Mouse (Mus musculus): ENCODE results near the gene Notch3. TPM values are rescaled to one million over a fixed set of nuclear protein-coding genes. Genes with fewer than 3 reads are reported as not detected.
"Not testable (repeated sequence)": the region's sequence is repeated elsewhere in the genome, so short reads cannot be mapped to it uniquely, and the experiment has no call there.

The Notch3 gene
- polyA plus RNA-seq, 1 experiment from 2014 or later = 8.0 TPM

- Histone ChIP-seq H3K4me1 (replicated peaks) (0 out of 2 replicates have a peak, but pooled peaks cover 8% of the 10 kb centered on the region), H3K9ac (no peak overlapping the region), H3K27ac (ENCODE audit: poor library complexity, severe bottlenecking) (no peak overlapping the region), H3K4me3 (no peak overlapping the region), H3K27me3 (replicated peaks) (no peaks in the 10 kb centered on the region), H3K4me2 (no peak overlapping the region), H3K9me3 (replicated peaks) (no peaks in the 10 kb centered on the region), H3K36me3 (peaks cover 75% of the 10 kb centered on the region)
- WGBS = 92% methylated on average over 11 of the region's 11 CpGs
- no peak for ATAC-seq (ENCODE audit: insufficient number of reproducible peaks, low FRiP score)
Measured at GRCm38 (mm10) chr17:32132087-32132486, 34.6 kb downstream of the Notch3 start.

GRCm38 (mm10) chr17:32130506-32130905 is 36.1 kb downstream of the Notch3 start:
- H3K27ac ChIP-seq (ENCODE audit: poor library complexity, severe bottlenecking) = no peak overlapping the region
- peaks cover 68% of the 10 kb centered on the region for H3K36me3 ChIP-seq
- no peak for ATAC-seq (ENCODE audit: insufficient number of reproducible peaks, low FRiP score)

DNA sequence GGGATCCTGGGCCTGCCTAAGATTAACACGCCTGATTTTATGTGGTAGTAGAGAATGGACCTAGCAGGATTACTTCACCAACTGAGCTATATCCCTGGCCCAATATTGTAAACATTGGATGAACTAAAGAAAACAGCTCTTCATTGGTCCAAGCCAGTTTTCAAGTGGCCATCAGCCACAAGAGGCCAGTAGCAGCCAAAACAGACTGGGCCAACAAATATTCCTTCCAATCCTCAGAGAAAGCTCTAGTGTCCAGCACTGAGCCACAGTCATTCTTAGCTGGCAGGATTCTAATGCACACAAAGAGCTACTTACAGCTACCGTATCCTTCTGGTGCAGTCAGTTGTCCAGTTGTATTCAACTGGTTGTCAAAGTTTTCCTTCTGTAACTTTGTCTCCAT is 39.5 kb downstream of the Notch3 start:
- H3K4me2 ChIP-seq = no peak overlapping the region
- peaks cover 14% of the 10 kb centered on the region for H3K4me1 ChIP-seq (replicated peaks)
- H3K27ac ChIP-seq (ENCODE audit: poor library complexity, severe bottlenecking) = no peak overlapping the region
- H3K9me3 ChIP-seq (replicated peaks) = no peaks in the 10 kb centered on the region
- H3K4me3 ChIP-seq = no peak overlapping the region
- 88% methylated on average over 2 of the region's 2 CpGs for WGBS
- ATAC-seq (ENCODE audit: insufficient number of reproducible peaks, low FRiP score) = no peak
- peaks cover 61% of the 10 kb centered on the region for H3K36me3 ChIP-seq
- no peaks in the 10 kb centered on the region for H3K27me3 ChIP-seq (replicated peaks)
- H3K9ac ChIP-seq = no peak overlapping the region

More at GRCm38 (mm10) chr17:32130506-32130905, 36.1 kb downstream of the Notch3 start:
- no peak overlapping the region for H3K4me3 ChIP-seq
- H3K9me3 ChIP-seq (replicated peaks) = no peaks in the 10 kb centered on the region
- H3K4me2 ChIP-seq = no peak overlapping the region
- H3K4me1 ChIP-seq (replicated peaks) = 0 out of 2 replicates have a peak, but pooled peaks cover 8% of the 10 kb centered on the region
- no peaks in the 10 kb centered on the region for H3K27me3 ChIP-seq (replicated peaks)
- H3K9ac ChIP-seq = no peak overlapping the region
- 94% methylated on average over 9 of the region's 9 CpGs for WGBS

GRCm38 (mm10) chr17:32125407-32125806 is 41.2 kb downstream of the Notch3 start:
- no peak overlapping the region for H3K4me3 ChIP-seq
- peaks cover 53% of the 10 kb centered on the region for H3K36me3 ChIP-seq
- 80% methylated on average over 3 of the region's 3 CpGs for WGBS
- no peaks in the 10 kb centered on the region for H3K27me3 ChIP-seq (replicated peaks)
- no peak overlapping the region for H3K9ac ChIP-seq
- no peak overlapping the region for H3K27ac ChIP-seq (ENCODE audit: poor library complexity, severe bottlenecking)
- H3K4me1 ChIP-seq (replicated peaks) = peaks cover 25% of the 10 kb centered on the region
- no peak for ATAC-seq (ENCODE audit: insufficient number of reproducible peaks, low FRiP score)
- no peaks in the 10 kb centered on the region for H3K9me3 ChIP-seq (replicated peaks)
- no peak overlapping the region for H3K4me2 ChIP-seq

GRCm38 (mm10) chr17:32123545-32123944 is 43.1 kb downstream of the Notch3 start:
- no peaks in the 10 kb centered on the region for H3K27me3 ChIP-seq (replicated peaks)
- no peaks in the 10 kb centered on the region for H3K9me3 ChIP-seq (replicated peaks)
- H3K4me1 ChIP-seq (replicated peaks) = peaks cover 27% of the 10 kb centered on the region
- H3K27ac ChIP-seq (ENCODE audit: poor library complexity, severe bottlenecking) = no peak overlapping the region
- 92% methylated on average over 4 of the region's 4 CpGs for WGBS
- H3K9ac ChIP-seq = no peak overlapping the region
- no peak overlapping the region for H3K4me3 ChIP-seq
- no peak for ATAC-seq (ENCODE audit: insufficient number of reproducible peaks, low FRiP score)
- H3K36me3 ChIP-seq = peaks cover 38% of the 10 kb centered on the region
- H3K4me2 ChIP-seq = no peak overlapping the region

GRCm38 (mm10) chr17:32122587-32122970 is 44.1 kb downstream of the Notch3 start:
- Histone ChIP-seq H3K4me1 (replicated peaks) (peaks cover 31% of the 10 kb centered on the region), H3K27me3 (replicated peaks) (no peaks in the 10 kb centered on the region), H3K9me3 (replicated peaks) (no peaks in the 10 kb centered on the region), H3K27ac (ENCODE audit: poor library complexity, severe bottlenecking) (no peak overlapping the region), H3K36me3 (peaks cover 38% of the 10 kb centered on the region), H3K4me3 (no peak overlapping the region), H3K9ac (peak overlapping the region; percentile 19; the same call in 1 of the 2 replicates), H3K4me2 (no peak overlapping the region)
- WGBS = 59% methylated on average over 14 of the region's 14 CpGs
- ATAC-seq (ENCODE audit: insufficient number of reproducible peaks, low FRiP score) = no peak

DNA sequence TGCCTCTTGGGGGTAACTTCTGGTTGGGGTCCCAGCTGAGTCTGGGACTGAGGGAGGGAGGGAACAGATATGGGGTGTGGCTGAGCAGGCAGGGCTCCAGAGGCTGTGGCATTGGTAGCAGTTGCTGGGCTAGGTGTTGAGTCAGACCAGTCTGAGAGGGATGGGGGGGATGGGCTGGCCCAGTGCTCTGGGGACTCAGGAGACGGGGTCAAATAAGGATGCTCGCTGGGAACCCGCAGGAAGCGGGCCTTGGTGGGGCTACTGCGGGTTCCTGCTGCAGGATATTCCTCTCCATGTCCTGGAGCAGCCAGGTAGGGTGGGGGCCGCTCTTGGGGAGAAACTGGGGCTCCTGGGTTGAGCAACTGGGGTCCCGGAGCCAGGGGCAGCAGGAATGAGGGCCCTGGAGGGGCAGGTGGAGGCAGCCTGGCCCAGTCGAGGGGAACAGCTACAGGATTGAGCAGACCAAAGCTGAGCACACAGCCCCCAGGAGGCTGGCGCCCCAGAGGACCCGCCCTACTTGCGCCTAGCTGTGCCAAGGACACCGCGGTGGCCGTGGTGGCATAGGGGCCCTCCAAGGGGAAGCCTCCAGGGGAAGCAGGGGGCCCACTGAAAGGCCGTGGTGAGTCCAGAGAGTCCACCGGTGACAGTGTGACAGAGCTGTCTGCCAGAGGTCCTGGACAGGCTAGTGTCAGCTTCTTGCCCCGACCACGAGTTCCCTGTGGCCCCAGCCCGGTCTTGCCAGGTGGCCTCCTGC is 44.6 kb downstream of the Notch3 start:
- Histone ChIP-seq H3K4me3 (no peak overlapping the region), H3K9ac (peak overlapping the region; percentile 19; the same call in 1 of the 2 replicates), H3K36me3 (peaks cover 34% of the 10 kb centered on the region), H3K27ac (ENCODE audit: poor library complexity, severe bottlenecking) (no peak overlapping the region), H3K4me1 (replicated peaks) (peaks cover 33% of the 10 kb centered on the region), H3K4me2 (no peak overlapping the region), H3K9me3 (replicated peaks) (no peaks in the 10 kb centered on the region), H3K27me3 (replicated peaks) (0 out of 2 replicates have a peak, but pooled peaks cover 2% of the 10 kb centered on the region)
- 0 out of 2 replicates have a peak, but pooled peaks have one; percentile 46 for ATAC-seq (ENCODE audit: insufficient number of reproducible peaks, low FRiP score)
- WGBS = 71% methylated on average over 19 of the region's 19 CpGs

DNA sequence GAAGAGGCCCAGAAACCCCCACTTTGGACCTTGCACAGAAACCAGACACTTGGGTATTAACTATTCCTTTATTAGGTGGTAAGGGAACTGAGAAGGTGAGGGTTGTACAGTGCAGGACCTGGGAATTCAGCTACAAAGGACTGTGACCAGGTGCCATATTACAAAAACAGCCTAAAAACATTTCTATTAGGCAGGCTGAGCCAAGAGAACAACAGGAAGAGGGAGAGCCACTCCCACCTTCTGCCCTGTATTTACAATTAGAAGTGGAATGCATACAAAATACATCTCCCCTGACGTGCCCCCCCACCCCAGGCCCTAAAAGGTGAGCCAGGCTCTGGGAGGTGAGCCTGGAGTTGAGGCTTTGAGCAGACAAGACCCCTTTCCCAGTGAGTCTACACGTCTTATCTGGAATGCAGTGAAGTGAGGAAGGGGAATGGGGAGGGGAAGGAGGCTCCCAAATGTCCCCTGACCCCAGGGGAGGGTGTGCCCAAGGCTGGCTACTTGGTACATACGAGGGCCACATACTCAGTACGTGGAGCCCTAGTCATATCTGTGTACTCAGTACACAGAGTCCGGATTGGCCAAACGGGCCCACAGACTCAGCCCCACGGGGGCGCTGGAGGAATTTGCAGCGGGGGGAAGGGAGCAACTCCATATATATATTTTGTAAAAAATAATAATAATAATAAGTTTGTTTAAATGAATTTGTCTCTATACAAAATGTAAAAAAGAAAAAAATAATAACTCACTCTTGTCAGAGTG is 45.7 kb downstream of the Notch3 start:
- Histone ChIP-seq H3K4me1 (replicated peaks) (peaks cover 34% of the 10 kb centered on the region), H3K4me2 (no peak overlapping the region)

GRCm38 (mm10) chr17:32119196-32119595 is 47.5 kb downstream of the Notch3 start:
- Histone ChIP-seq H3K4me3 (no peak overlapping the region), H3K9ac (no peak overlapping the region), H3K9me3 (replicated peaks) (no peaks in the 10 kb centered on the region), H3K27me3 (replicated peaks) (peaks cover 21% of the 10 kb centered on the region), H3K36me3 (peaks cover 22% of the 10 kb centered on the region), H3K4me2 (no peak overlapping the region), H3K27ac (ENCODE audit: poor library complexity, severe bottlenecking) (no peak overlapping the region), H3K4me1 (replicated peaks) (peaks cover 37% of the 10 kb centered on the region)
- ATAC-seq (ENCODE audit: insufficient number of reproducible peaks, low FRiP score) = no peak
- WGBS = 73% methylated on average over 16 of the region's 16 CpGs

More for the DNA sequence above, 45.7 kb downstream of the Notch3 start:
- no peak overlapping the region for H3K27ac ChIP-seq (ENCODE audit: poor library complexity, severe bottlenecking)
- no peak overlapping the region for H3K9ac ChIP-seq
- H3K9me3 ChIP-seq (replicated peaks) = no peaks in the 10 kb centered on the region
- H3K36me3 ChIP-seq = peaks cover 28% of the 10 kb centered on the region
- no peak for ATAC-seq (ENCODE audit: insufficient number of reproducible peaks, low FRiP score)
- WGBS = 73% methylated on average over 9 of the region's 9 CpGs
- H3K27me3 ChIP-seq (replicated peaks) = peaks cover 11% of the 10 kb centered on the region
- no peak overlapping the region for H3K4me3 ChIP-seq

GRCm38 (mm10) chr17:32118484-32118883 is 48.2 kb downstream of the Notch3 start:
- peak overlapping the region; percentile 59 for H3K4me2 ChIP-seq
- H3K9ac ChIP-seq = 0 out of 2 replicates have a peak overlapping the region, but pooled peaks have one; percentile 20
- H3K36me3 ChIP-seq = peaks cover 16% of the 10 kb centered on the region
- H3K9me3 ChIP-seq (replicated peaks) = no peaks in the 10 kb centered on the region
- no peak overlapping the region for H3K27ac ChIP-seq (ENCODE audit: poor library complexity, severe bottlenecking)
- WGBS = 19% methylated on average over 3 of the region's 3 CpGs
- peak overlapping the region; percentile 19; the same call in 1 of the 2 replicates for H3K4me3 ChIP-seq
- H3K27me3 ChIP-seq (replicated peaks) = peaks cover 21% of the 10 kb centered on the region
- ATAC-seq (ENCODE audit: insufficient number of reproducible peaks, low FRiP score) = no peak
- peaks cover 43% of the 10 kb centered on the region for H3K4me1 ChIP-seq (replicated peaks)

- WGBS = 6% methylated on average over 13 of the region's 13 CpGs
- H3K9me3 ChIP-seq (replicated peaks); H3K27ac ChIP-seq (ENCODE audit: poor library complexity, severe bottlenecking): not testable (repeated sequence)
- Histone ChIP-seq H3K4me1 (replicated peaks) (peaks cover 49% of the 10 kb centered on the region), H3K27me3 (replicated peaks) (peaks cover 21% of the 10 kb centered on the region), H3K9ac (0 out of 2 replicates have a peak overlapping the region, but pooled peaks have one; percentile 20), H3K4me2 (peak overlapping the region; percentile 59), H3K4me3 (peak overlapping the region; percentile 19; the same call in 1 of the 2 replicates), H3K36me3 (peaks cover 13% of the 10 kb centered on the region)
- ATAC-seq (ENCODE audit: insufficient number of reproducible peaks, low FRiP score) = peak; percentile 34; the same call in 1 of the 2 replicates
Measured at GRCm38 (mm10) chr17:32117872-32118421, 48.7 kb downstream of the Notch3 start.

Data from heart, embryonic 12.5 days (tissue).